Mouse (Mus musculus): Measurements from ENCODE around the gene Dennd2c. TPM values are rescaled to one million over a fixed set of nuclear protein-coding genes. Genes with fewer than 3 reads are reported as not detected.

The Dennd2c gene
- polyA plus RNA-seq (2017; shearing (Covaris generic)) = 2.0 TPM

DNA sequence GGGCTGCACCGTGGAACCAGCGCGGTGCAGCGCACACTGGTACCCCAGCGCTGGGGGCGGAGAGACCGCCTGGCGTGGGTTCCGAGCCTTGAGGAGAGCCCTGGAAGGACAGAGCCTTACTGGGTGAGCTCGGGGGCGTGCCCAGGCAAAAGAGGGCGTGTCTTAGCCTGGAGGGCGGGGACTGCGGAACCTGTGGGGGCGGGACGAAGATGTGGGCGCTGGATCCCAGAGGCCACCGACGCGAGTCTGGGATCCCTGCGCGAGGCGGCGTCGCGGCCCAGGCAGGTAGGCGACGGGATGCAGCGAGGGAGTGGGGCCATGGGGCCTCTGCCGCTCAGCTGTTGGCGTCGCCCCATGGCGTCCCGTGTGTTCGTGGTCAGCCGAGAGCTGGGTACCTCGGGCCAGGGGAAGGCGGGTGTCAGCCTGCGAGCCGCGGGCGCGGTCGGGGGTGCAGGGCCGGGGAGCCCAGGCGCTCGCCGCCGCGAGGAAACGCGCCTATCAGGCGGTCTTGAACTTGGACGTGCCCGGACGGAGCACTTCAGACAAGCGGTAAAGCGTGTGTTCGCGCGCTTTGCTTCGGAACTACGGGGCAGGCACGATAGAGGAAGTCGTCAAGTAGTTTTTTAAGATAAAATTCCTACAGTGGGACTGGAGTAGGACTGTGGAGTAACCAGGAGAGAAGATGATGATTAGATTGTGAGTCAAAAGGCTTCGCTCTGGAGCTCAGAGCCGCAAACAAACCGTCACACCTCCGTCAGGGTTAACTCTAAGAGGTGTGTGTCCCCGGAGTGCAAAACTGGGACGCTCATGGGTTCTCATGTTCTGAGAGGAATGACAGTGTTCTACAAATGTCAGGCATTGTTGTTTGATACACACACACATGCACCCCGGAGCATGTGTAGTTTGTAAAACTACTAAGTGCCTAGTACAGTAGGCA is at the start of gene Dennd2c:
Gene Dennd2c, plus strand, starts transcription at position 151 of the 937 bp plus-strand sequence.

DNA sequence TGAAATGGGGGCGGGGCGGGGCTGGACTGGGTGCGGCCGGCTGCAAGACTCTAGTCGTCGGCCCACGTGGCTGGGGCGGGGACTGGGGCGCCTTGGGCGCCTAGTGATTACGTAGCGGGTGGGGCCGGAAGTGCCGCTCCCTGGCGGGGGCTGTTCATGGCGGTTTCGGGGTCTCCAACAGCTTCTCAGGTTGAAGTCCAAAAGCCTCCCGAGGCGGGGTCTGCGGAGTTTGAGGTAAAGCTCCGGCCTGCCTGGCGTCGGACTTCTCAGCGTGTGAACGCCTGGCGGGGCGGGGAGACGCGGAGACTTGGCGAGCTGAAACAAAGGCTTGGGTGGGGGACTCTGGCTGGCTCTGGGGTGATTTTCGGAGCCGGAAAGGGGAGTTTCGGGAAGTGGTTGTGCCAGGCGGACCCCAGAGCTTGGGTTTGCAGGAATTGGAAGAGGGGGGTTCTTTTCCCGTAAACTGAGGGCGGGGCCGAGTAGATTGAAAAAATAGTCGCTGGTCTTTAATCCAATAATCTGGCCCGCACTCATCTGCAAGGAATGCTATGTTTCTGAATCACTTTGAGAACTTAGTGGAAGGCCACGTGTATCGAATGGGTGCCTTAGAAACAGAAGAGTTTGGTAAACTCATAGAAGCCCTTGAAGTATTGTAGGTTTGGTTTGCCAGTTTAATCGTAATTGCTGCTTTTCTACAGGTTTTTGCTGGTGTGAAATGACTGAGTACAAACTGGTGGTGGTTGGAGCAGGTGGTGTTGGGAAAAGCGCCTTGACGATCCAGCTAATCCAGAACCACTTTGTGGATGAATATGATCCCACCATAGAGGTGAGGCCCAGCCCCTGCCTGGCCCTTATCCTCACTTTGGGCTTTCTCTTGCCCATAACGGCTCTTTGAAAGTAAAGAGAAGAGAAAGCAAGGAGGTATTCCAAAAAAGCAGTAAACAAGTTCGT is 43.9 kb upstream of the Dennd2c start, which contains the start of gene Nras:
Gene Nras, plus strand, starts transcription at position 79 of the 951 bp plus-strand sequence.

DNA sequence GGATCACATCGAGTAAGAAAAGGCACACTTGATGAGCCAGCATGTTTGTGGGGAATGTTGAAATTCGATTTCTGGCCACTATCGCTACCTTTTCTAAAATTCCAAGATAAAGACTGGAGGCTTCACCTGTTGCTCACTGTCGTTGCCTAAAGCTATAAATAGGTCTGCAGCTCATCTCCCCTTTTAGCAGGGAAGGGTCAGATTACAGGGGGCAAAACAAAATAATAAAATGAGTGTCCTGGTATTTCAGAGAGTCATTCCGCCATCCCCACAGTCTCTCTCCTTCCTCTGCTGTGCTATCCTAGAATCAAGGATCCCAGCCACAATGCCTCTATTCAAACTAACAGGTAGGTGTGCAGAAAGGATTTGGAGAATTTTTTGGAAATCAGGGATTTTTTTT is 28.6 kb upstream of the Dennd2c start, which contains the start of gene Ampd1:
Gene Ampd1, plus strand, starts transcription at position 244 of the 400 bp plus-strand sequence.

DNA sequence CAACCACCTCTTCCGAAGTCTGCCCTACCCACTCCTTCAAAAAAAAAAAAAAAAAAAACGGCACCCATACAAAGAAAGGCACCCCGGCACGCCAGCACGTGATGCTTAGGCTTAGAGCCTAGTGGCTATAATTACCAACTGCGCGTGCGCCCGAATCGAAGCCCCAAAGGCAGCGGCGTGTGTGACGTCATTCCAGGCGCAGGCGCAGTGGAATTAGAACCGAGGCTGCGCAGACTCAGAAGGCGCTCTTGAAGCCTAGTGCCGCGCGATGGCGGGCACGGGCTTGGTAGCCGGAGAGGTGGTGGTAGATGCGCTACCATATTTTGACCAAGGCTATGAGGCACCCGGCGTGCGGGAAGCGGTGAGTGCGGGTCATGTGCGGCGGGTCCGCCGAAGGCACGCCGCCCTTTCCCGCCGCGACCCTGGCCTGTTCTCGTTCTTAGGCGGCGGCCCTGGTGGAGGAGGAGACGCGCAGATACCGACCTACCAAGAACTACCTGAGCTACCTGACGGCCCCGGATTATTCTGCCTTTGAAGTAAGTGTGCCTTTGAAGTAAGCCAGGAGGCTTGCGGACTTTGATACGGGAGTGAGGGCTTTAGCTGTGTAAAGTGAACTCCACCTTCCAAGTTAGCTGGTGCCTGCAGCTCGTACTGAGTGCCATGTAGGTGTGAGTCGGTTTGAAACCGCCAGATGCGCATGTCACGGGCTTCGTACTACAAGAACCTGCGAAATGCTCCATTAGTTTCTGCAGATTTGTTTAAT is 69.3 kb downstream of the Dennd2c start, which contains the start of gene Bcas2:
Gene Bcas2, plus strand, starts transcription at position 151 of the 763 bp plus-strand sequence.

Other genes with a start within 250 kb of the Dennd2c start
- not detected for gene Sycp1, start 166.5 kb upstream of the Dennd2c start, polyA plus RNA-seq (2017; shearing (Covaris generic))
- gene Nr1h5, start 138.5 kb upstream of the Dennd2c start, polyA plus RNA-seq (2017; shearing (Covaris generic)) = not detected
- gene Sike1, start 106.9 kb upstream of the Dennd2c start, polyA plus RNA-seq (2017; shearing (Covaris generic)) = 25.2 TPM
- 397 TPM for gene Csde1, start 82.2 kb upstream of the Dennd2c start, polyA plus RNA-seq (2017; shearing (Covaris generic))
- gene Nras, start 44.3 kb upstream of the Dennd2c start, polyA plus RNA-seq (2017; shearing (Covaris generic)) = 73.3 TPM
- gene Ampd1, start 28.6 kb upstream of the Dennd2c start, polyA plus RNA-seq (2017; shearing (Covaris generic)) = 12.6 TPM
- 165 TPM for gene Bcas2, start 69.1 kb downstream of the Dennd2c start, polyA plus RNA-seq (2017; shearing (Covaris generic))
- 26.4 TPM for gene Trim33, start 176.7 kb downstream of the Dennd2c start, polyA plus RNA-seq (2017; shearing (Covaris generic))